Mouse (Mus musculus): ENCODE data around the gene Rab1a. TPM values are rescaled to one million over a fixed set of nuclear protein-coding genes. Genes with fewer than 3 reads are reported as not detected.
A peak's percentile ranks its signal among the peaks of the same experiment; 100 is the strongest.
"Not testable (repeated sequence)": the region's sequence is repeated elsewhere in the genome, so short reads cannot be mapped to it uniquely, and the experiment has no call there.

The Rab1a gene
- total RNA-seq (2014; rRNA removed) (105 and 108 TPM in 2 replicates), polyA plus RNA-seq (2015; fragmentation: Nextera tagmentation; extraction: Ambion mirVana) (267 and 312 TPM in 2 replicates)

DNA sequence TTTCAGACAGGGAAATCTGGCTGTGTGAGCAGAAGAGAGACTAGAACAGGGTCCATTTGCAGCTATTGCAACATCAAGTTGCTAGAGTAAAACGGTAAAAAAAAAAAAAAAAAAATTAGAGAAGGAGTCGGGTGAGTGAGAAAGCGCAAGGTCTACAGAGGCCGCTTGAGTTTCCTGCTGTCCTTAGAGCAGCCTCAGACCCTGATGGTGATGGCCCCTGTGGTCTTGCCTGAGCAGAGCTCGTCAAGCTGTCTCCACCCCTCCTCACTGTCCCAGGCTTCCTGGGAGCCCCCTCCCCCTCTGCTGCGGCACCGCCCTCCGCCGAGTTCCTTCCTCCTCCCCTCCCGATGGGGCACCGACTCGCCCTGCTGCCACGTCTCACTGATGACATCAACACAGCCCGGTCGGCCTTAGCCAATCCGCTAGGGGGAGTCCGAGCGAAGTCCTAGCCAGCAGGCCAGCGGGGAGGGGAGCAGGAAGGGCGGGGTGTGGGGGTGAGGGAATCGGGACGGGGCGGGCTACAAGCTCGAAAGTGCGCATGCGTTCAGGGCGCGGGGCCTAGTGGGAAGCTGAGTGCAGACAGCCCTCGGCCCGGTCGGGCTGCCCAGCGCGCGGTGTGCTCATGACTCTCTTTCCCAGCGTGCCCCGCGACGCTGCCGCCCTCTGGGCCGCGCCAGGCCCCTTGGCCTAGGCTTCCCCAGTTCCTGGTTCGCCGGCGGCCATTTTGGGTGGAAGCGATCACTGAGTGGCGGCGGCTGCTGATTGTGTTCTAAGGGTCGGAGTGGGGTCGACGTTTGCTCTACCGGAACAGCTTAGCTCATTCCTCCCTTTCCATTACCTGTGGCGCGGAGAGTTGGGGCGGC lies at the start of gene Rab1a:
TSS of gene Rab1a (plus strand) at position 720 of the 863 bp plus-strand sequence.
- TF ChIP-seq CTCF (IDR thresholded peaks at IDR 0.05; ENCODE audit: low read depth) = peak; percentile 88
- no peaks in the 10 kb centered on the region for H3K36me3 ChIP-seq (ENCODE audit: insufficient read depth)
- H3K4me1 ChIP-seq (ENCODE audit: insufficient read depth) = peaks cover 23% of the 10 kb centered on the region
- H3K9ac ChIP-seq = peak within 1 kb of the TSS; percentile 99
- ATAC-seq (peak; percentile 98), DNase-seq (peak; percentile 100)
- H3K4me2 ChIP-seq (ENCODE audit: low read depth) = peak within 1 kb of the TSS; percentile 57
- H3K27me3 ChIP-seq (ENCODE audit: insufficient read depth, low read length) = no peaks in the 10 kb centered on the region
- H3K4me3 ChIP-seq (ENCODE audit: low read depth, low read length) = peak within 1 kb of the TSS; percentile 100
- WGBS = under 1% methylated on average over 52 of the region's 54 CpGs
- H3K27ac ChIP-seq (ENCODE audit: low read depth, low read length) = peak within 1 kb of the TSS; percentile 99
- H3K9me3 ChIP-seq (ENCODE audit: low read length) = no peaks in the 10 kb centered on the region

DNA sequence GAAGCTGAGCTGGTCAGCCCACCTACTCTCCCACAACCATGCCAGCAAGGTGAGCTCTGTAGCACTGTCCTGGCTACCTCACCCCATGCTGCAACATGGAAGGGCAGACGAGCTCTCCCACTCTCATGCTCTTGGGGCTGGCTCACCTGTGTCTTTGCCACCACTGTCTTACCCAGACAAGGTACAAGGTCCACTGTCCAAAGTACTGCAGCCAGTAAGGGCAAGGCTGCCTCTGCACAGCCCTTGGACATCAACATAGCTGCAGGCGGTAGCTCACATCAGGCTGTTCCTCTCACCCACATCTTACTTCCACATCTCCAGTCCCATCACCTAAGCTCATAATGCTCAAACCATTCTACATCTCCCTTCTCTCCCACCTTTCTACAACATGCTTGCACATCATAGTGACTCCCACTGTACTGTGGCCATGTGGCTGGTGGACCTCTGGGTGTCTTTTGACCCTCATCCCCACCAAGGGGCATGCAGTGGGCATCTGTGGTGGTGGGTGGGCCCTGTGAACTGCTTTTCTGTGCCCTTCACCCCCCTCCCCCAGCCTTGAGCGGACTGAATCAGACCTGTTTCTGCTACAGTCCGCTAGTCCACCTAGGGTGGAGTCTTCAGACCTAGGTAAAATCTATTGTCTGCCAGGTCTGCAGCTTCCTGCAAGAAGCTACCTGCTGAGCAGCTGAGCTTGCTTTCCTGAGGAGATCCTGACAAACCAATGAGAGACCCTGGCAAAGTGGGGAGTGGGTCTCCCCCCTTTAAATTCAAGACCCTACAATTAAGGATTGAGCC lies 48.9 kb upstream of the Rab1a start:
- Histone ChIP-seq H3K4me2 (ENCODE audit: low read depth) (no peak overlapping the region), H3K4me1 (ENCODE audit: insufficient read depth) (no peaks in the 10 kb centered on the region), H3K4me3 (ENCODE audit: low read depth, low read length) (no peak overlapping the region), H3K36me3 (ENCODE audit: insufficient read depth) (no peaks in the 10 kb centered on the region), H3K9me3 (ENCODE audit: low read length) (no peaks in the 10 kb centered on the region), H3K9ac (no peak overlapping the region), H3K27ac (ENCODE audit: low read depth, low read length) (no peak overlapping the region), H3K27me3 (ENCODE audit: insufficient read depth, low read length) (no peaks in the 10 kb centered on the region)
- 87% methylated on average over 4 of the region's 4 CpGs for WGBS
- TF ChIP-seq CTCF (IDR thresholded peaks at IDR 0.05; ENCODE audit: low read depth) = no peak
- DNase-seq (no peak), ATAC-seq (no peak)

DNA sequence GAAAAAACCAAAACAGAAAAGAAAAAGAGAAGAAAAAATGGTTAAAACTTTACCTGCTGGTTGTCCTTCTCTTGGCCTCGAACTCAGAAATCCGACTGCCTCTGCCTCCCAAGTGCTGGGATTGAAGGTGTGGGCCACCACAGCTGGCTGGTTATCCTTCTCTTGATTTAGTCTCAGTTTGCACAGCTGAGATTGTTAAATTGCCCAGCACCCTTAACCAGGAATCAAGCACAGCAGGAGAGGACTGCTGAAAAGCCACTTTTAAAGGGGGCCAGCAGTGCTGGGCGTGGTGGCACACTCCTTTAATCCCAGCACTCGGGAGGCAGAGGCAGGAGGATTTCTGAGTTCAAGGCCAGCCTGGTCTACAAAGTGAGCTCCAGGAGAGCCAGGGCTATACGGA lies 47.7 kb upstream of the Rab1a start:
- H3K4me2 ChIP-seq (ENCODE audit: low read depth); H3K4me3 ChIP-seq (ENCODE audit: low read depth, low read length); DNase-seq; H3K36me3 ChIP-seq (ENCODE audit: insufficient read depth); ATAC-seq; H3K27me3 ChIP-seq (ENCODE audit: insufficient read depth, low read length); H3K9me3 ChIP-seq (ENCODE audit: low read length); H3K9ac ChIP-seq; H3K4me1 ChIP-seq (ENCODE audit: insufficient read depth); H3K27ac ChIP-seq (ENCODE audit: low read depth, low read length): not testable (repeated sequence)
- WGBS = 91% methylated on average over 5 of the region's 5 CpGs

DNA sequence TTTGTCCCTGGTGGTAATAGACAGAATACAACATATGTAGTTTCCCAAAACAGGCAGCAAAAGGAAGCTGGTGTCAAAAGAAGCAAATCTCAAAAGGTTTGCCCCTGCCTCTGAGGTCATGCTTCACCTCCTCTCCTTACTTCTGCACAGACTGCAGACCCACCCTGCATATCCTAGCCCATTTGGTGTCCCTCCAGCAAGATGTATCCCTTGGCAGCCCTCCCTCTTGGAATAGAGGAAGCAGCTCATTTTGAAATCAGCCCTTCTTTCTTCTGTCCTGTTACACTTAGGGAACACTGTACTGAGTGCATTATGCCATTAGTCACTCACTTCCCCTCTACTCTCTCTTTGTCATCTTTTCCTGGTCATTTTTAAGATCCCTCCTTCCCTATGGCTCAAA lies 42.4 kb upstream of the Rab1a start:
- ATAC-seq (no peak), DNase-seq (no peak)
- Histone ChIP-seq H3K36me3 (ENCODE audit: insufficient read depth) (no peaks in the 10 kb centered on the region), H3K27ac (ENCODE audit: low read depth, low read length) (no peak overlapping the region), H3K27me3 (ENCODE audit: insufficient read depth, low read length) (no peaks in the 10 kb centered on the region), H3K4me1 (ENCODE audit: insufficient read depth) (no peaks in the 10 kb centered on the region), H3K4me2 (ENCODE audit: low read depth) (no peak overlapping the region), H3K4me3 (ENCODE audit: low read depth, low read length) (no peak overlapping the region), H3K9ac (no peak overlapping the region), H3K9me3 (ENCODE audit: low read length) (no peaks in the 10 kb centered on the region)
- TF ChIP-seq CTCF (IDR thresholded peaks at IDR 0.05; ENCODE audit: low read depth) = no peak

DNA sequence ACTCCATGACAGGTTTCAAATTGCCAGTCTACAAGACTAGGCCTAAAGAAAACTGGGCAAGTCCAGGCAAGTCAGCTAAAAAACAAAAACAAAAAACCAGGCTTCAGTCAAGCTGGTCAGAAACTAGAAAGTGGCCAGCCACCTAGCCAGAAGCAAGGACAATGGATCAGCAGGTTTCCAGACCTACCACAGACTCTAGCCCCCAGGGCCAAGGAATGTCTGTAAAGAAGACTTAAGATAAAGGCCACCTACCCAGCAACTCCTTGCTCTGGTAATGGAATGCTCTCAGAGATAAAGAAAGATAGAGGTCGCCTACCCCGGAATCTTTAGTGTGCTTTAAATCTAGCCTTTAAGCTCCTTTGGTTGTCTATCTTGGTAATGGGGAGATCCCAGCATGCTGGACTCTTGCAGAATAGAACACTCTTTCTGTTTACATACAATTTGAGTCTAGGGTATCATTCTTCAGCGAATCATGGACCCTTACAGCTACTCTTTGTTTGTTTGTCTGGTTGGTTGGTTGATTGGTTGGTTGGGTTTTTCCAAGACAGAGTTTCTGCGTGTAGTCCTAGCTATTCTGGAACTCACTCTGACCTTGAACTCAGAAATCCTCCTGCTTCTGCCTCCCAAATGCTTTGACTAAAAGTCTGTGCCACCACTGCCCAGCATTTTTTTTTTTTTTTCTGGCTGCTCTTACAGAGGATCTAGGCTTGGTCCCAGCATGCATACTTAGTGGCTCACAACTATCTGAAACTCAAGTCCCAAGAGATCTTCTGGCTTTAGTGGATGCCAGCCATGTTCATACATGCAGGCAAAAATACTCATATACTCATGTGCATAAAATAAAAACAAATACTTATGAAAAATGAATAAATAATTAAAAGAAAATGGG lies 36.0 kb upstream of the Rab1a start:
- Histone ChIP-seq H3K27me3 (ENCODE audit: insufficient read depth, low read length) (no peaks in the 10 kb centered on the region), H3K9me3 (ENCODE audit: low read length) (no peaks in the 10 kb centered on the region), H3K4me1 (ENCODE audit: insufficient read depth) (no peaks in the 10 kb centered on the region), H3K27ac (ENCODE audit: low read depth, low read length) (no peak overlapping the region), H3K9ac (no peak overlapping the region), H3K4me3 (ENCODE audit: low read depth, low read length) (no peak overlapping the region), H3K4me2 (ENCODE audit: low read depth) (no peak overlapping the region), H3K36me3 (ENCODE audit: insufficient read depth) (no peaks in the 10 kb centered on the region)
- WGBS = 59% methylated on average over 4 of the region's 4 CpGs
- ATAC-seq (no peak), DNase-seq (no peak)
- no peak for TF ChIP-seq CTCF (IDR thresholded peaks at IDR 0.05; ENCODE audit: low read depth)

DNA sequence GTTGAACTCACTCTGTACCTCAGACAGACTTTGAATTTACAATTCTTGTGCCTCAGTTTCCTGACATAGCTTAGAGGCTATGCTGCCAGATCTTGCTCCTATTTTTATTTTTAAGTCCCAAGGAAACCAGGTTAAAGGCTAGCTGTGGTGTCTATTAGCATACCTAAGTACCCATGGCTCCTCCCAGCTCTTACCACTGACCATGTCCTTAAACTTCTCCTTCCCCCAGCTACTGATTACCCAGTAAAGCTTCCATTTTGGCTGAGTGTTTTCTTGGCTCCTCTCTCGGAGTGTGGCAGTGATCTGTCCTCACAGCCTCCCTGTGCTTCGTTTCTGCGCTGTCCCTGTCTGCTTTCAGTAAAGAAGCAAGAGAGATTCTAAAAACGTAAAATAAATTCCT lies 35.2 kb upstream of the Rab1a start:
- no peaks in the 10 kb centered on the region for H3K9me3 ChIP-seq (ENCODE audit: low read length)
- H3K27ac ChIP-seq (ENCODE audit: low read depth, low read length) = no peak overlapping the region
- no peaks in the 10 kb centered on the region for H3K36me3 ChIP-seq (ENCODE audit: insufficient read depth)
- H3K9ac ChIP-seq = no peak overlapping the region
- ATAC-seq (no peak), DNase-seq (no peak)
- TF ChIP-seq CTCF (IDR thresholded peaks at IDR 0.05; ENCODE audit: low read depth) = no peak
- no peak overlapping the region for H3K4me2 ChIP-seq (ENCODE audit: low read depth)
- no peaks in the 10 kb centered on the region for H3K27me3 ChIP-seq (ENCODE audit: insufficient read depth, low read length)
- H3K4me3 ChIP-seq (ENCODE audit: low read depth, low read length) = no peak overlapping the region
- no peaks in the 10 kb centered on the region for H3K4me1 ChIP-seq (ENCODE audit: insufficient read depth)
- 86% methylated on average over 4 of the region's 4 CpGs for WGBS

DNA sequence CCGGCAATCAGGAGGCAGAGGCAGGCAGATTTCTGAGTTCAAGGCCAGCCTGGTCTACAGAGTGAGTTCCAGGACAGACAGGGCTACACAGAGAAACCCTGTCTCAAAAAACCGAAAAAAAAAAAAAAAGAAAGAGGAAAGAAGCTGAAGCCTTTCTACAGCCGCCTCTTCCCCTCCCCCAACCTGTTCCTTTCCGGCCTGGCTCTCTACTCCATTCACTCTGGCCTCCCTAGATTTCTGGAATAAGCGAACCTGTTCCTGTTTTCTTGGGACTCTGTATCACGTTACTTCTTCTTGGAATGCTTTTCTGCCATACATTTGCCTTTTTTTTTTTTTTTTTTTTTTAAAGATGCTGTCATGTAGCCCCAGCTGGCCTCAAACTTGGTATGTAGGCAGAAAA lies 34.8 kb upstream of the Rab1a start:
- ATAC-seq = not testable (repeated sequence)
- WGBS = 80% methylated on average over 6 of the region's 6 CpGs

More for the DNA sequence above, 34.8 kb upstream of the Rab1a start:
- not testable (repeated sequence) for H3K27ac ChIP-seq (ENCODE audit: low read depth, low read length); DNase-seq; H3K4me3 ChIP-seq (ENCODE audit: low read depth, low read length); H3K9ac ChIP-seq; H3K36me3 ChIP-seq (ENCODE audit: insufficient read depth); H3K27me3 ChIP-seq (ENCODE audit: insufficient read depth, low read length); H3K4me2 ChIP-seq (ENCODE audit: low read depth); H3K4me1 ChIP-seq (ENCODE audit: insufficient read depth); H3K9me3 ChIP-seq (ENCODE audit: low read length)
